Mouse (Mus musculus) adrenal gland, postnatal 25 days (tissue): ENCODE measurements at regions not wholly inside any gene's neighbourhood (a gene's known extent, or its start where the extent isn't known, plus 50 kb on each side); places are given as distances from the start of the nearest gene placed in this dataset.

ENCODE experiments used
- DNase-seq: peaks from one replicate; pipeline ENCODE4 v3.0.0; 2021; ENCODE audit warnings: mixed read lengths

DNA sequence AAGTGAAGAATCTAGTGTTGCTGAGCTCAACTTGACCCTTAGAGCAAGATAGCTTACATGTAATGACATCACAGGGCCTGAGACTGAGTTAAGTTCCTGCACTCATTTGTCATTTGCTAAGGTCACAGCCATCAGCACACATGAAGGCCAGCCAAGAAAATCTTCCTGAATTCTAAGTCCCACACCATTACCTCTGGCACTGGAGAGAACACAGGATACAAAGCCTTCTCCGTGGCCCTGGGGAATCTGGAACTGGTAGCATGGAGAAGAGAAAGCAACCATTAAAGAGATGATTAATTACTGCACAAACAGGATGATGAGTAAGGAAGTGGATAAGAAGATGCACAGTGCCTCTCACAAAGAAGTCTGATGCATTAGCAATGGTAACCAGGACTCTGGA, 232.0 kb downstream of the Wdr72 start:
- DNase-seq = peak; percentile 12

DNA sequence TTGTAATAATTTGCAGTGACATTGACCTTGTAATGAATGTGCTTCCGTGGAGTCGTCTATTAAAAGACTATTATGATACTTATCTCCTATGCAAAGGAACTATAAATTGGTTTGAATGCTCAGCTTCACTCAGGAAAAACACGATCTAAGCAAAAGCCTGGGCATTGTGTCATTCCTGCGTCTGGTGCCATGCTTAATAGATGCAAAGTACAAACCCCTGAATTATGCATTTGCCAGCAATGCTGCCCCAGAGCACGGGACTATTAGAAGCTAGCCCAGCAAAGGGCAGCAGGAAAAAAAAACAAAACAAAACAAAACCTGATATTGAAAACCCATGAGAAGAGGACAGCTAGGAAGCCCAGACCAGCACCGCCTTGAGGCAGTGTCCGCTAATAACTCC, 234.9 kb downstream of the Wdr72 start:
- DNase-seq = no peak

DNA sequence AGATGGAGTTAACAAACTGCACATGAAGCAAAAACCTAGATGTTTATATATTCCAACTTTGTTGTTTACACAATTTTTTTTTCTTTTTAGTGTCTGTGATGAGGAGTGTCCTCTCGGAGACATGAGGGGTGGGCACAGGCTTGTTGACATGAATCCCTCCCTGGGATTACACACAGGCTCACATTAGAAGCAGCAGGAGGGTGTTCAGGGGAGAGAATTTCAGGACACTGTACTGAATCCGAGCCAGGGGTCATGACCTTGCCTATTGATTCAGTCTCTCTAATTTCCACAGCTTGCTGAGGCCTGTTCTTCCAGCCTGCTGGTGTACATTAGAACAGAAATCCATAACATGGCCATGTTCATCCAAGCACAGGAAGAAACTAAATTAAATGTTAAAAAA, 238.6 kb downstream of the Wdr72 start:
- peak; percentile 2 for DNase-seq

GRCm38 (mm10) chr9:74365930-74366438, 255.8 kb downstream of the Wdr72 start:
- DNase-seq = no peak

GRCm38 (mm10) chr9:74376191-74376590, 266.0 kb downstream of the Wdr72 start:
- no peak for DNase-seq

- DNase-seq = no peak
Measured at GRCm38 (mm10) chr9:74377204-74377603, 267.0 kb downstream of the Wdr72 start.

DNA sequence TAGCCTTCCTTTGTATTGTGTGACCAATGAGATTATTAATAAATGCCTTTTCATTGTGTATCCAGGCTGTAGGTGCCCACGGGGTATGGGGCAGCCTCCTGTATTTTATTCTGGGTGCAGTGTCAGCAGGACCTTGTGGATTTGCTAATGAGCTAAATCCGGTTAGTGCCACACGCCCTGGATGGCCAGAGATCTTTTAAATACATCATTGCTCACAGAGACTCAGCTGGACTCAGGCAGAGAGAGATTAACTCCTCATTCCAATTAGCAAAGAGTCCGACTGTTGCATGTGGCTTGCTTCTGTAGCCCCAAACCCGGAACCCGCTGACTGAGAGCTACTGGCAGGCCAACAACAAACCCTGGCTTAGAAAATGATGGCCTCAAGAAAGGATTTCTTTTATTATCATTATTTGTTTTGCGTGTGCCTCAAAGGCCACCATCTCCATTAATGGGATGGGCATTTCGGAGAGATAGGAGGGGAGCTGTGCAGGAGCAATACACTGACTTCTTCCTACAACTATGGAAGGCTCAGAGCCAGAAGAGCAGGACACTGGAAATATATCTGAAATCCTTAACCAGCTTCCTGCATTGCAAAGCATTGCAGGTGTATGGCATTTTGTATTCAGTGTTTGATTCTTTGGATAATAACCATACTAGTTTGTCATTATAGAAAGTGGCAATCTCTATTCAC, 274.2 kb downstream of the Wdr72 start:
- no peak for DNase-seq

GRCm38 (mm10) chr9:74425594-74425993, 315.4 kb downstream of the Wdr72 start:
- DNase-seq = no peak

- no peak for DNase-seq
Measured at GRCm38 (mm10) chr9:74449981-74450380, 339.8 kb downstream of the Wdr72 start.

DNA sequence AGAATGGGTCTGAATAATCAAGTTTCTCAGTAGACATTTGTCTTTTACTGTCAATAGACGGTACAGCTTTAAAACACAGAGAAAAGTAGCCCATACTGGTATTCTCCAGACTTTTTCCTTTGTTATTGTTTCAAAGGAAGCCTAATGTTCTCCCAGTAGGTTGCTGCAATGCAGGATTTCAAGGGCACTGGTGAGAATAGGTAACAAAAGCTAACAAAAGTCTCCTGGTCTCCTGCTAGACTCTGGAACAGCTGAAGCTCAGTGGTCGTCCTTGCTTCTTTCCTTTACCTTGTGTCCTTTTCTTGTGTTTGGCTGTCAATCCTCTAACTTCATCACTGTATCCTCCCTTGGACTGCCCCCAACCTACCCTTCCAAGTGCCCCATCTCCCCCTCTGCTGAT, 350.9 kb downstream of the Wdr72 start:
- no peak for DNase-seq

GRCm38 (mm10) chr9:74476830-74477229, 366.7 kb downstream of the Wdr72 start:
- DNase-seq = no peak

DNA sequence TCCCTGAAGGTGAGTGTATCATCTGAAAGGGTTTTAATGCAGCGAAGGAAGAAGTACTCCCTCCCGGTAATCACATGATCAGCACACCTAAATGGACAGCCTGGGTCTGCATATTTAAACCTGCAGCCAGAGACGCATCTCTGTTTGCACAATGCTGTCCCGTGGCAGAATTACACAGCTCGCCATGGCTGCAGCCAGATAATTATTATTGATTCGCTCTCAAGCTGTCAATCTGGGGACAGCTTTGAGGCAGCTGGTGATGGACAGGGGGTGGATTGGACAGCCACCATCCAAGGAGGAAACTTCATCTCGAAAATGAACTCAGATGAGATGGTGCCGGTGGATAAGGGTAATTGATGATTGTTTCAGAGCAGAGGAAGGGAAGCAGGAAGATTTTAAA, 369.1 kb downstream of the Wdr72 start:
- DNase-seq = no peak

DNA sequence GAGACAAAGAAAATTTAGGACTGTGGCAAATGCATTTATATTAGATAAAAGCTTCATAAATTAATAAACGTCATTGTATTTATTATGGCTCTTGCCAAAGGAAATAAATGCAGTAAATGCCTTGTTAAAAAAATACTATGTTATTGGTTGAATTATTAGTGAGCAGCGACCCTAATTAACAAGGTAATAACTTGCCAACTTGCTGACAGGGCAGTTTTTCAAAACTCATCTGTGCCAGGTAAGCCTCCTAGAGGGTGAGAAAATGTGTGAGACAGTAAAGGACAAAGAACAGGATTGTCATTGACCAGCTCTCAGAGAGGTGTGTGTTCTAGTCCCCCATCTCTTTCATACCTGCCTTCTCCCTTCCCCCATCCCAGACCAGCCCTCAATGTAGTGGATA, 347.8 kb upstream of the Onecut1 start:
- no peak for DNase-seq

- no peak for DNase-seq
Measured at GRCm38 (mm10) chr9:74528550-74528949, 333.2 kb upstream of the Onecut1 start.

- peak; percentile 72 for DNase-seq
Measured at GRCm38 (mm10) chr9:74530317-74530716, 331.4 kb upstream of the Onecut1 start.

DNA sequence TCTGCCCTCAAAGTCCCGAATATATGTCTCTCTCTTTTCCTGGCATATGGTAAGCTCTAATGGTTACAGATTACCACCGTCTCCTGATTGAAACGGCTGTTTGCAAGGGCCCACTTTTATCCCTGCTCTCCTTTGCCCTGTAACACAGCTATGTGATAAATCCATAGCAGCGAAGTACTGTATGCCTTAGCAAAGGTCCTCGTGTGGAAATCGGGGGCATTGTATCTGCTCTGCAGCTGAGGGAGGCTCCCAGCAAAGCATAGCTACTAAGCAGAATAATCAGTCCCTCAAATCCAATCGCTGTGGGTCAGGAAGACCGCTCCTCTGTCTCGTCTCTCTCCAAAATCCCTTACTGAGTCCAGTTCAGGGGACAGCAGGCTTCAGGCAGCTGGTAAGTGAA, 331.0 kb upstream of the Onecut1 start:
- no peak for DNase-seq

GRCm38 (mm10) chr9:74531986-74532385, 329.7 kb upstream of the Onecut1 start:
- no peak for DNase-seq

DNA sequence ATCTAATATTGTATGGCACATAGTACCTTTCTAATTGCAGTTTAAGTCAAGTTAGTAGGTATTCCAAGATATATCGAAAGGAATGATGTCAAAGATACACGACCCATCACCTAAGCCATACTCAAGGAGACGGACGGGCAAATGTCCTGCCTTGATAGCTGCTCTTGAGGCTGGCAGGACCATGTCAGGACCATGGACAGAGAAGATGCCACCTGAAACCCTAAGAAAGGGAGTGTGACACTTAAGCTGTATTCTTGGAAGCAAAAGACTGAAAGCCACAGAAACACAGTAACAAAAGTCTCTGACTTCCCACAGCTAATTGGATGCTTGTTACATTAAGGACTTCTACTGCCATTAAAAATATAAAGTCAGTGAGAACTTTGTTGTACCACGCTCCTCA, 326.7 kb upstream of the Onecut1 start:
- DNase-seq = peak; percentile 4

DNA sequence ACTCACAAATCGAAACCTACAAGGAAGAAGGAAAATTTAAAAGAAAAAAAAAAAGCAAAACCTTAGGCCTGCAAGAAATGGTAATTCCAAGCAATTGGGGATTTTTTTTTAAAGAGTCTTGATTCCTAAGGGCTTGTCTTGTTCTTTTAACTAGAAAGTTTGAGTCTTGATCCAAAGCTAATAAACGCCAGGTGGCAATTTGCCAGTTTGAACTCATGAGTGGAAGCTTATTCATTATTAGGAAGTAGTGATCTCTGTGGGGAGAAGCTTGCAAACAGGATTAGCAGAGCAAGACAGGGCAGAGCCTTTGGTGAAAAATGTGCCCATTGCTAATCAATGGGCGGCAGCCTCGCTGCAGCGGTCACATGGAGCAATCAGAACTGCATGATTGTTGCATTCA, 305.6 kb upstream of the Onecut1 start:
- DNase-seq = no peak

- no peak for DNase-seq
Measured at GRCm38 (mm10) chr9:74592757-74593156, 269.0 kb upstream of the Onecut1 start.

- DNase-seq = no peak
Measured at GRCm38 (mm10) chr9:74593970-74594369, 267.8 kb upstream of the Onecut1 start.

DNA sequence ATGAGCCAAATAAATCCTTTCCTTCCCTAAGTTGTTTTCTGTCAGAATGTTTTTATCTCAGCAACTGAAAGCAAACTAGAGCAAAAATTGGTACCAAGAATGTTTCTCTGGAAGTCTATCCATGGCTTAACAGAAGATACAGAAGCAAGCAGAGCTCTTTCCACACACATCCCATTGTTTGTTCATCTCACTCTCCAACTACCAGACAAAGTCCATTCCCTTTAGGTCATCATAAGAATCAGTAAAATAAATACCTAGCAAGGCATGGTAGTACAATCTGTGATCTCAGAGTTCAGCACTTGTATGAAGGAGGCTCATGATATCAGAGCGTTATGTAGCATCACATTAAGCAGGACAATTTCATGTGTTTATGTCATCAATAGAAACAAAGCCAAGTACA, 257.3 kb upstream of the Onecut1 start:
- no peak for DNase-seq

- DNase-seq = no peak
Measured at GRCm38 (mm10) chr9:74621957-74622356, 239.8 kb upstream of the Onecut1 start.

DNA sequence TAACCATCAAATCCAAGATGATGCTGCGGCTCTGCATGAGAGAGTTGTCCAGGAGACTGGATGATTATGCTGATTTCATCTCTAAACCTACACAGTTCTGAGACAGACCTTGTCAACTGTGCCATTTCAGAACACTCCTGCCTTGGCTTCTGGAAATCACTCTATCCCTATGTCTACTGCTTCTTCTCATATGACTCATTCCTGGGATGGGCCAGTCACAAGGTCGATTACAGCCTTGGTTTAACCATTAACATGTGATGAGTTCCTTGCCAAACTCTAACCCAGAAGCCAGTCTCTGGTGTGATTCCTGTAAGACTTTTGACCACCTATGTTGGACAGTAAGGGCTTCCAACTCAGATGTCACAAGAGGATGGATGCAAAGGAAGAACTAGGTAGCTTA, 216.3 kb upstream of the Onecut1 start:
- DNase-seq = no peak

GRCm38 (mm10) chr9:74650036-74650435, 211.7 kb upstream of the Onecut1 start:
- no peak for DNase-seq
